Mouse (Mus musculus) spleen, adult 2 months (tissue): Measurements from ENCODE around the gene Uimc1.

Experiments
- CTCF ChIP-seq: fragments of 200-500 bp; IDR thresholded peaks from 2 replicates; pipeline ENCODE4 v1.5.1; 2011; ENCODE audit warnings: mild to moderate bottlenecking, inconsistent platforms; ENCODE audit not compliant: insufficient read depth, insufficient read length, insufficient replicate concordance; ENCODE audit errors: extremely low read depth
- POLR2A ChIP-seq: fragments of 200-500 bp; IDR thresholded peaks from 2 replicates; pipeline ENCODE4 v1.6.1; 2011; ENCODE audit warnings: low read depth, low read length, inconsistent platforms

GRCm38 (mm10) chr13:55013702-55014344 lies 86.3 kb downstream of the Uimc1 start:
- TF ChIP-seq CTCF, result peak; percentile 19; the same call in 1 of the 2 replicates
- TF ChIP-seq POLR2A, result no peak
